Mouse (Mus musculus): ENCODE measurements at regions not wholly inside any gene's neighbourhood (a gene's known extent, or its start where the extent isn't known, plus 50 kb on each side); places are given as distances from the start of the nearest gene placed in this dataset.

DNA sequence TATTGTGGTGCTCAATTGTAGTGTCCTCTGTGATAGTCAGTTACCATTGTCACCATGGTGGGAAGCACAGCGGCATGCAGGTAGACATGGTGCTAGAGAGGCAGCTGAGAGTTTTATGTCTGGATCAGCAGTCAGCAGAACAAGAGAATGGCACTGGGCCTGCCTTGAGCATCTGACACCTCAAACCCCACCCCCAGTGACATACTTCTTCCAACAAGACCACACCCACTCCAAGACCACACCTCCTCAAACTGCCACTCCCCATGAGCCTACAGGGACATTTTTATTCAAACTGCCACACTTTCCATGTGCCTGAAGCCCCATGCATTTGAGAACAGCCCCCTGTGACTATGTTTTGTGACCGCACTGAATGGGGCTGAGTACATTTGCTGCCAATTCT is 98.8 kb upstream of the Ralgapa2 start:
- TF ChIP-seq POLR2A (IDR thresholded peaks at IDR 0.05; ENCODE audit: borderline replicate concordance, extremely low read depth, insufficient read depth, insufficient read length) = no peak
- Histone ChIP-seq H3K4me2 (replicated peaks; ENCODE audit: low read depth, low read length, severe bottlenecking) (no peak overlapping the region), H3K9me3 (ENCODE audit: control insufficient read depth, low read length) (no peaks in the 10 kb centered on the region), H3K4me3 (replicated peaks; ENCODE audit: low read length) (no peak overlapping the region), H3K9ac (ENCODE audit: low read depth, low read length, severe bottlenecking) (no peak overlapping the region), H3K4me1 (ENCODE audit: control insufficient read depth, insufficient read depth, low read length) (no peaks in the 10 kb centered on the region), H3K27ac (replicated peaks; ENCODE audit: low read depth, low read length) (no peak overlapping the region), H3K36me3 (ENCODE audit: control insufficient read depth, insufficient read depth, low read length) (no peaks in the 10 kb centered on the region), H3K27me3 (ENCODE audit: control insufficient read depth, insufficient read depth, low read length) (no peaks in the 10 kb centered on the region)
- no peak for ATAC-seq (ENCODE audit: low FRiP score, low read depth)
- WGBS = 98% methylated on average over 2 of the region's 2 CpGs
- no peak for DNase-seq (ENCODE audit: low spot score)

DNA sequence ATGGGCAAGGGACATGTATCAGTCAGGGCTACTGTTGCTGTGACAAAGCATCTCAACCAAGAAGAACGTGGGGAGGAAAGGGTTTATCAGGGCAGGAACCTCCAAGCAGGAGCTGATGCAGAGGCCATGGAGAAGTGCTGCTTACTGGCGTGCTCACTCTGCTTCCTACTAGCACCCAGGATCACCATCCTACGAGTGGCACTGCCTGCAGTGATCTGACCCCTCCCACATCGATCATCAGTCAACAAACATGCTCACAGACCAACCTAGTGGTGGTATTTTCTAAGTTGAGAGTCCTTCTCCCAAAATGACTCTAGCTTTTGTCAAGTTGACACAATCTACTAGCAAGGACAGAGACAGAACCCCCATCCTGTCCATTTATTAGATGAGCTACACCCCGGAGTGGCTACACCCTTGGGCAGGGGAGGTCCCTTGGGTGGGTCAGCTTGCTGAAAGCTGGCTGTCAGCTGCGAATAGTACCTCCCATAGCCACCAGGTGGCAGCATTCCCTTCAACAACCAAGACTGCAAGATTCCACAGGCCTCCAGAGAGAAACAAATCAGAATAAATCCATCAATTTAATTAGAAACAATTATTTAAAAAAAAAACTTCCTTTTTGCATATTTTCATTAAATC is 99.9 kb upstream of the Ralgapa2 start:
- H3K27me3 ChIP-seq (ENCODE audit: control insufficient read depth, insufficient read depth, low read length) = no peaks in the 10 kb centered on the region
- no peak overlapping the region for H3K27ac ChIP-seq (replicated peaks; ENCODE audit: low read depth, low read length)
- DNase-seq (ENCODE audit: low spot score) (peak; percentile 69), ATAC-seq (ENCODE audit: low FRiP score, low read depth) (no peak)
- no peak overlapping the region for H3K4me2 ChIP-seq (replicated peaks; ENCODE audit: low read depth, low read length, severe bottlenecking)
- H3K36me3 ChIP-seq (ENCODE audit: control insufficient read depth, insufficient read depth, low read length) = no peaks in the 10 kb centered on the region
- no peak for TF ChIP-seq POLR2A (IDR thresholded peaks at IDR 0.05; ENCODE audit: borderline replicate concordance, extremely low read depth, insufficient read depth, insufficient read length)
- H3K9me3 ChIP-seq (ENCODE audit: control insufficient read depth, low read length) = no peaks in the 10 kb centered on the region
- H3K4me3 ChIP-seq (replicated peaks; ENCODE audit: low read length) = no peak overlapping the region
- no peak overlapping the region for H3K9ac ChIP-seq (ENCODE audit: low read depth, low read length, severe bottlenecking)
- 43% methylated on average over 6 of the region's 6 CpGs for WGBS
- H3K4me1 ChIP-seq (ENCODE audit: control insufficient read depth, insufficient read depth, low read length) = no peaks in the 10 kb centered on the region

DNA sequence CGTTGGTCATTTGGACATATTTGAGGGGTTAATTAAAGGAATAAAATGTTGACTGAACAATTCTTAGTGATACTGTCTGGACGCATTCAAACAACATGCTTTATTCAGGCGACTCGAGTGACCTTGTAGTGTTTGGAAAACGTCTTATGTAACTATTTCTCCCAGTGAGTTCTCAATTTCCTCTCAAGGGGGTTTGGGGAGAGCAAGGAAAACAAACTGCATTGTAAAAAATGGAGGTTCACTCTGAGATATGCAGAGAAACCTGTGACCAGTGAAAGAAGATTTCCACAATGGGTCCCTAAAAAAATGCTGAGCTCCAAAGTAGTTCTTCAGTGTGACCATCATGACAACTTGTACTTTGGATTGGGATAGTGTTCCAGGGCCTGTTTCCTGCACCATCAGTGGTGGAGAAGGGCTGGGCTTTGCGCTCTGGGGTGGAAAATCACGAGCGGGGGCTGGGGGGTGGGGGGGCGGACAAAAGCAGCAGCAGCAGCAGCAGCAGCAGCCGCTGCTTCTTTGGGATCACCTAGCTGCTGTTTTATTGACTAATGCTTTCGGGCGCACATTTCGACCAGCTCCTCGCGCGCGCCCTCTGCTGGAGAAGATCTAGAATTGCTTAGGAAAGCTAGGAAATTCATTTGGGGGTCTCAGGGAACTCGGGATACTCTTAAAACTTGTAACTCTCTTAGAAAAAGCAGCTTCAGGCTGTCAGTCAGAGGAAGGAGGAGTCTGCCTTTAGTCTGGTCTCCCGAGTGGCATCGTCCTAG is 100.6 kb upstream of the Ralgapa2 start:
- Histone ChIP-seq H3K4me1 (ENCODE audit: control insufficient read depth, insufficient read depth, low read length) (no peaks in the 10 kb centered on the region), H3K4me2 (replicated peaks; ENCODE audit: low read depth, low read length, severe bottlenecking) (peak overlapping the region; percentile 46), H3K4me3 (replicated peaks; ENCODE audit: low read length) (peak overlapping the region; percentile 13; the same call in 1 of the 2 replicates), H3K36me3 (ENCODE audit: control insufficient read depth, insufficient read depth, low read length) (no peaks in the 10 kb centered on the region), H3K27ac (replicated peaks; ENCODE audit: low read depth, low read length) (no peak overlapping the region), H3K9me3 (ENCODE audit: control insufficient read depth, low read length) (no peaks in the 10 kb centered on the region), H3K27me3 (ENCODE audit: control insufficient read depth, insufficient read depth, low read length) (no peaks in the 10 kb centered on the region), H3K9ac (ENCODE audit: low read depth, low read length, severe bottlenecking) (no peak overlapping the region)
- peak; percentile 36 for DNase-seq (ENCODE audit: low spot score)
- no peak for TF ChIP-seq POLR2A (IDR thresholded peaks at IDR 0.05; ENCODE audit: borderline replicate concordance, extremely low read depth, insufficient read depth, insufficient read length)
- no peak for ATAC-seq (ENCODE audit: low FRiP score, low read depth)
- WGBS = 5% methylated on average over 20 of the region's 20 CpGs

DNA sequence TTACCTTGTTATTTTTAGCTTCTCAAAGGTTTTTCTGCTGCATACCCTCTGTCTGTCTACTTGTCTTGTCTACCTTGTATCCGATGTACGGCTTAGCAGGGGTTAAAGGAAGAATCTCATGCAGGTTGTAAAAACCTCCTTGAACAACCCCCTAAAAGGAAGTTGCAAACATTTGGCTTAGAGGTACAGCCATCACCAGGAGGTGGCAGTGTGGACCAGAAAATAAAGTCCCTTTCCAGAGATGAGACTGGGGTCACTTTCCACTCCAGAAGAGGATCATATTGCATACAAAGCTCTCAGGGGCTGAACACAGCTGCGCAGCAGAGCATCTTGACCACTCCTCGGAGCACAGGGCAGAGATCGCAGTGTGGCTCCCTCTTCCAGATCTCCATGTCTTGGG is 109.0 kb upstream of the Ralgapa2 start:
- TF ChIP-seq POLR2A (IDR thresholded peaks at IDR 0.05; ENCODE audit: borderline replicate concordance, extremely low read depth, insufficient read depth, insufficient read length) = no peak
- Histone ChIP-seq H3K4me1 (ENCODE audit: control insufficient read depth, insufficient read depth, low read length) (no peaks in the 10 kb centered on the region), H3K4me3 (replicated peaks; ENCODE audit: low read length) (no peak overlapping the region), H3K9me3 (ENCODE audit: control insufficient read depth, low read length) (no peaks in the 10 kb centered on the region), H3K4me2 (replicated peaks; ENCODE audit: low read depth, low read length, severe bottlenecking) (no peak overlapping the region), H3K27ac (replicated peaks; ENCODE audit: low read depth, low read length) (no peak overlapping the region), H3K27me3 (ENCODE audit: control insufficient read depth, insufficient read depth, low read length) (no peaks in the 10 kb centered on the region), H3K9ac (ENCODE audit: low read depth, low read length, severe bottlenecking) (no peak overlapping the region), H3K36me3 (ENCODE audit: control insufficient read depth, insufficient read depth, low read length) (no peaks in the 10 kb centered on the region)
- 5% methylated on average over 5 of the region's 5 CpGs for WGBS
- DNase-seq (ENCODE audit: low spot score) (peak; percentile 86), ATAC-seq (ENCODE audit: low FRiP score, low read depth) (peak; percentile 79)

DNA sequence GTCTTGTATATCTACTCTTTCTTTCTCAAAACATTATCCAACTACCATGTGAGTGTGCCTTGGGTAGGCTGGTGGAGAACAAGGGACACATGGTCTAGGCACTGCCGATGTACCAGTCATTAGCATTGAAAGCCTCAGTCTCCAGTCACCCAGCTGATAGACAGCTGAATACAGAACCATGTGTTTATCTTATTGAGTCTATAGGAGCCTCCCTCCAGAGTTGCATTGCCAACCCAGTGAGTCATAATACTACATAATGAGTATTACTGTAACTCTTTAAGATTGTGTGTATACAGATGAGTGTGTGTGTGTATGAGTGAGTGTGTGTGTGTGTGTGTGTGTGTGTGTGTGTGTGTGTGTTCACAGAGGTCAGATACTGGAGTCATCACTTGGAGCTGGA is 110.9 kb upstream of the Ralgapa2 start:
- TF ChIP-seq POLR2A (IDR thresholded peaks at IDR 0.05; ENCODE audit: borderline replicate concordance, extremely low read depth, insufficient read depth, insufficient read length) = no peak
- no peaks in the 10 kb centered on the region for H3K36me3 ChIP-seq (ENCODE audit: control insufficient read depth, insufficient read depth, low read length)
- no peak for DNase-seq (ENCODE audit: low spot score)
- no peaks in the 10 kb centered on the region for H3K27me3 ChIP-seq (ENCODE audit: control insufficient read depth, insufficient read depth, low read length)
- no peak for ATAC-seq (ENCODE audit: low FRiP score, low read depth)
- H3K9ac ChIP-seq (ENCODE audit: low read depth, low read length, severe bottlenecking) = no peak overlapping the region
- no peaks in the 10 kb centered on the region for H3K4me1 ChIP-seq (ENCODE audit: control insufficient read depth, insufficient read depth, low read length)
- no peak overlapping the region for H3K4me2 ChIP-seq (replicated peaks; ENCODE audit: low read depth, low read length, severe bottlenecking)
- no peak overlapping the region for H3K4me3 ChIP-seq (replicated peaks; ENCODE audit: low read length)
- H3K9me3 ChIP-seq (ENCODE audit: control insufficient read depth, low read length) = no peaks in the 10 kb centered on the region
- H3K27ac ChIP-seq (replicated peaks; ENCODE audit: low read depth, low read length) = no peak overlapping the region
- 88% methylated on average over 1 of the region's 1 CpGs for WGBS
